Mouse (Mus musculus): Measurements from ENCODE around the gene Plscr3. TPM values are rescaled to one million over a fixed set of nuclear protein-coding genes. Genes with fewer than 3 reads are reported as not detected.

Plscr3 gene
- total RNA-seq (2023) = 10 to 100 TPM; 34.4 to 38.0 TPM

DNA sequence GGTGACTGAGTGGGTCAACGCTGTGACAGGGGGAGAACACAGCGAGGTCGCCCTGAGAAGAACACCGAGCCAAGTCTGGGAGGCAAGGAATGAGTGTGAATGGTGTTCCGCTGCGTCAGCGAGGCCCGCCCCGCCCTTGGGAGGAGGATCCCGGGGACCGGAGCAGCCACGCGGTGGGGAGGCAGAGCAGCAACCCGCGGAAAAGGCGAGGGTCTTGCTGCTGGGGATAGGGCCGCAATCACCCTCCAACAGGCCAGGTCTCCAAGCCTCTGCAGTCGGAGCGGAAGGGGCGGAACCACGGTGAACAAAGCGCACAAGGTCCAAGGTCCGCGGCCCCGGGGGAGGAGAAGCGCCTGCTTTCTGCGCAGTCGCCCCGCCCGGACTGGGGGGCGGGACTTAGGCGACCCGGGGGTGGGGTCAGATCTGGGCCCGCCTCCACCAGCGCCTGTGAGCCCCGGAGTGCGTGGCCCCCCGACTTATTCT lies at the start of gene Plscr3:
Plscr3 (plus strand) TSS at position 179 of the 483 bp plus-strand sequence.

GRCm38 (mm10) chr11:69801379-69801977 lies 44.7 kb upstream of the Plscr3 start, which contains the start of gene Fgf11:
TSS of gene Fgf11 (minus strand) at chr11:69801857.

GRCm38 (mm10) chr11:69804972-69805909 lies 40.9 kb upstream of the Plscr3 start, which contains the start of gene Tmem102:
TSS of gene Tmem102 (minus strand) at chr11:69805624.

GRCm38 (mm10) chr11:69815155-69815554 lies 31.0 kb upstream of the Plscr3 start, which contains the start of gene Gm39566:
TSS of gene Gm39566 (minus strand) at chr11:69815298.

GRCm38 (mm10) chr11:69818365-69818764 lies 27.8 kb upstream of the Plscr3 start, which contains the start of gene Spem2:
TSS of gene Spem2 (minus strand) at chr11:69818465.

GRCm38 (mm10) chr11:69822080-69822479 lies 24.1 kb upstream of the Plscr3 start, which contains the start of gene Spem1:
TSS of gene Spem1 (minus strand) at chr11:69822180.

GRCm38 (mm10) chr11:69837604-69837951 lies 8.6 kb upstream of the Plscr3 start, which contains the start of gene Nlgn2:
TSS of gene Nlgn2 (minus strand) at chr11:69837784.

DNA sequence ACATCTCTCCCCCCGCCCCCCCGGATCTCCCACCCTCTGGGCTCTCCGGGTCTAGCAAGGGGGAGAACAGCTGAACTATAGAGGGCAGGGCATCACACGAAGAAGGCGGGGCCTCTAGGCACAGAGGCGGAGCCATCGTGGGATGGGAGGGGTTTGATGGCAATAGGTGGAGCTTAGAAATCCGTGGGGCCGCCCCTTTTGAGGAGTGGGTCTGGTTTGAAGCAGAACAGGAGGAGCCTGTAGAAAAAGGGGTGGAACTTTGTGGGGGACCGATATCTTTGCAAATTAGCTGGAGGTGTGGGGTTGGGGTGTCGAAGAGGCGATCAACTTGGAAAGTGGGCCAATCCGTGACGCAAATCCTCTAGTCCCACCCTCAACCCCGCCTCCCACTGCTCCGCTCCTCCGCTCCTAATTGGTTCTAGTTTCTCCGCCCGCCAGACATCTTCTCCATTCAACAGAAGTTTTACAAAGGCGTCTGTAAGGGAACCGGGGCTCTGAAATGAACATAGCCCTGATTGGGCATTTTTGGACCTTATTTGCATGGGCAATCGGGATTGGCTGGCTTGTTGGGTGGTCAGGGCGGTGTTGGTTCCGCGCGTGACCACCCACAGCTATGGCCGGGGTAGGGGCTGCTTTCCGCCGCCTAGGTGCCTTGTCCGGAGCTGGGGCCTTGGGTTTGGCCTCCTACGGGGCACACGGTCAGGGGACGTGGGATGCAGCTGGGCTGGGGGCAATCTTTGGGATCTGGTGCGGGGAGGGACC lies 8.0 kb upstream of the Plscr3 start, which contains the start of gene Tmem256:
Tmem256 (plus strand) TSS at position 563 of the 762 bp plus-strand sequence.

GRCm38 (mm10) chr11:69858113-69858998 lies 12.2 kb downstream of the Plscr3 start, which contains the start of gene Tnk1:
TSS of gene Tnk1 (minus strand) at chr11:69858730.

GRCm38 (mm10) chr11:69877878-69878277 lies 31.7 kb downstream of the Plscr3 start, which contains the start of gene Tmem95:
TSS of gene Tmem95 (minus strand) at chr11:69878018.

DNA sequence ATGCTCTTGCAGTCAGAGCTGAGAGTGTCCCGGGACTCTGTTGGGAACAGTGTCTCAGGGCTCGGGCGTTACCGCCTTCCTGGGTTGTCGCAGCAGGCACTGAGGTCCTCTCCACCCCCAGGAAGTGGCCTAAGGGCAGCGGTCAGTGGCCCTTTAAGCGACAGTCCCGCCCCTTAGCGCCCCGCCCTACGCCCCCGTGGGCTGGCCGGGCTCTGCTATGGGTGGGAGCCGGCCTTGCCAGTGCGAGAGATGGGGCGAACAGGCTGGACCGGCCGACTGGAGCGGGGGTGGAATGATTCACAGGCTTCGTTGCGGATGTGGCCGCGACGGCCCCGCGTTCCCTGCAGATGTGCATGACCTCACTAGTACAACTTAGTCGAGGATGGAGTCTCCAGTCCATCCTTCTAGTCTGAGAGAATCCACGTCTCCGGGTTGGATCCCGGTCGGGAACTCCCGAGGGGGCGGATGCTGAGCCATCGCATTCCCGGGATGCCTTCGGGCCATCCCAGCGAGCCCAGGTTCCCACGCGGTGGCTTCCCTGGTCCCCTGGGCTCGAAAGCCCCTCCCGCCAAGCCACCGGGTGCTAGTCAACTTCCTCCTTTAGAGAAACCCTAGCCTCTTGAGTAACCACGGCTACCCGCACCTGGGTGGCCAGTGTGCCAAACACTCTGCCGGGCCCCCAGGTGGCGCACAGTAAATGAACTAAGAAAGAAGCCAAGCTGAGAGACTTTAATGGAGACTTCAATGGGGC lies 34.9 kb downstream of the Plscr3 start, which contains the start of gene Kctd11:
Kctd11 (minus strand) TSS at position 554 of the 751 bp plus-strand sequence.

DNA sequence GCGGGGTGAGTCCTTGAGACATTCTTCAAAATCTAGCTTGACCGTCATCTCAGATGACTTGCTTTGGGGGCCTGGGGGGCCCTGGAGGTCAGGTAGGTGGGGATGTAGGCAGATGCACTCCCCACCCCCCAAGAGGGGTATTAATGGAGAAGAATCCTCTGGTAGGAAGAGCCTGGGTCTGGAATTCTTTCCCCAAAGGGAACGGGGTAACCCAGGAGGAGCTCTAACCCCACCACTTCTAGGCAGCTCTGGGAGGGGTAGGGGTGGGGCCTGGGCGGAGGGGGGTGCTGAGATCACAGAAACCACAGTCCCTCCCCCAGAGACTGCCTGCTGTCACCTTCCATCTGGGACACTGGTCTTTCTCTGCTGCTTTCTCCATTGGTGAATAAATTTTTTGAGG lies 49.1 kb downstream of the Plscr3 start, which contains the start of gene Acap1:
Acap1 (minus strand) TSS at position 249 of the 400 bp plus-strand sequence.

GRCm38 (mm10) chr11:69900471-69901405 lies 54.6 kb downstream of the Plscr3 start, which contains the start of the genes 2810408A11Rik and Neurl4:
TSS of gene 2810408A11Rik (minus strand) at chr11:69900987.
TSS of gene Neurl4 (plus strand) at chr11:69901072.

Other genes starting within 250 kb of the Plscr3 start
- gene Atp1b2, start 240.4 kb upstream of the Plscr3 start, total RNA-seq (2023) = 1 to 10 TPM in 1 of 2 experiments, under 1 TPM in 1; 0.90 to 4.0 TPM
- not detected for gene Shbg, start 228.5 kb upstream of the Plscr3 start, total RNA-seq (2023)
- not detected for gene Sat2, start 224.4 kb upstream of the Plscr3 start, total RNA-seq (2023)
- 10 to 100 TPM; 39.1 to 51.4 TPM for gene Fxr2, start 213.4 kb upstream of the Plscr3 start, total RNA-seq (2023)
- under 1 TPM in 1 of 2 experiments, not detected in 1; 0.62 TPM for gene Sox15, start 191.1 kb upstream of the Plscr3 start, total RNA-seq (2023)
- gene Mpdu1, start 183.7 kb upstream of the Plscr3 start, total RNA-seq (2023) = 10 to 100 TPM; 54.1 to 58.1 TPM
- gene Cd68, start 180.2 kb upstream of the Plscr3 start, total RNA-seq (2023) = 100 to 1,000 TPM; 111 to 170 TPM
- 100 to 1,000 TPM; 570 to 577 TPM for gene Eif4a1, start 174.0 kb upstream of the Plscr3 start, total RNA-seq (2023)
- 10 to 100 TPM; 66.6 to 83.8 TPM for gene Senp3, start 164.3 kb upstream of the Plscr3 start, total RNA-seq (2023)
- gene Tnfsf13, start 160.6 kb upstream of the Plscr3 start, total RNA-seq (2023) = 10 to 100 TPM; 12.1 to 17.1 TPM
- gene Tnfsf12, start 150.5 kb upstream of the Plscr3 start, total RNA-seq (2023) = 10 to 100 TPM in 1 of 2 experiments, 1 to 10 TPM in 1; 6.9 to 12.4 TPM
- 1 to 10 TPM; 4.5 to 7.2 TPM for gene Tnfsfm13, start 150.3 kb upstream of the Plscr3 start, total RNA-seq (2023)
- gene Polr2a, start 87.7 kb upstream of the Plscr3 start, total RNA-seq (2023) = 10 to 100 TPM; 81.5 to 86.5 TPM
- gene Slc35g3, start 84.4 kb upstream of the Plscr3 start, total RNA-seq (2023) = not detected
- gene Zbtb4, start 80.5 kb upstream of the Plscr3 start, total RNA-seq (2023) = 1 to 10 TPM; 2.8 to 2.9 TPM
- 1 to 10 TPM in 1 of 2 experiments, under 1 TPM in 1; 0.86 to 1.8 TPM for gene Chrnb1, start 50.4 kb upstream of the Plscr3 start, total RNA-seq (2023)
- under 1 TPM in 1 of 2 experiments, not detected in 1; 0.11 TPM for gene Fgf11, start 44.5 kb upstream of the Plscr3 start, total RNA-seq (2023)
- gene Tmem102, start 40.8 kb upstream of the Plscr3 start, total RNA-seq (2023) = not detected
- gene Gm39566, start 31.1 kb upstream of the Plscr3 start, total RNA-seq (2023) = not detected
- not detected for gene Spem2, start 27.9 kb upstream of the Plscr3 start, total RNA-seq (2023)
- gene Spem1, start 24.2 kb upstream of the Plscr3 start, total RNA-seq (2023) = not detected
- 1 to 10 TPM; 1.5 to 1.8 TPM for gene Nlgn2, start 8.6 kb upstream of the Plscr3 start, total RNA-seq (2023)
- gene Tmem256, start 7.9 kb upstream of the Plscr3 start, total RNA-seq (2023) = 100 to 1,000 TPM in 1 of 2 experiments, 10 to 100 TPM in 1; 99.9 to 101 TPM
- gene Tnk1, start 12.4 kb downstream of the Plscr3 start, total RNA-seq (2023) = not detected
- not detected for gene Tmem95, start 31.6 kb downstream of the Plscr3 start, total RNA-seq (2023)
- gene Kctd11, start 35.0 kb downstream of the Plscr3 start, total RNA-seq (2023) = 1 to 10 TPM; 8.4 to 8.8 TPM
- 100 to 1,000 TPM; 261 to 285 TPM for gene Acap1, start 49.2 kb downstream of the Plscr3 start, total RNA-seq (2023)
- 1 to 10 TPM in 1 of 2 experiments, under 1 TPM in 1; 0.95 to 1.9 TPM for gene 2810408A11Rik, start 54.6 kb downstream of the Plscr3 start, total RNA-seq (2023)
- 10 to 100 TPM; 17.9 to 18.5 TPM for gene Neurl4, start 54.7 kb downstream of the Plscr3 start, total RNA-seq (2023)
- 10 to 100 TPM; 75.4 to 79.7 TPM for gene Gps2, start 67.5 kb downstream of the Plscr3 start, total RNA-seq (2023)
- gene Eif5a, start 75.6 kb downstream of the Plscr3 start, total RNA-seq (2023) = 100 to 1,000 TPM; 498 to 503 TPM
- not detected for gene Ybx2, start 89.4 kb downstream of the Plscr3 start, total RNA-seq (2023)
- gene Slc2a4, start 101.8 kb downstream of the Plscr3 start, total RNA-seq (2023) = under 1 TPM; 0.55 to 0.60 TPM
- gene Cldn7, start 118.4 kb downstream of the Plscr3 start, total RNA-seq (2023) = not detected
- gene Ctdnep1, start 134.8 kb downstream of the Plscr3 start, total RNA-seq (2023) = 10 to 100 TPM; 65.2 to 68.4 TPM
- gene Elp5, start 136.1 kb downstream of the Plscr3 start, total RNA-seq (2023) = 10 to 100 TPM; 25.3 to 27.8 TPM
- 100 to 1,000 TPM; 537 TPM for gene Gabarap, start 144.8 kb downstream of the Plscr3 start, total RNA-seq (2023)
- gene Phf23, start 149.4 kb downstream of the Plscr3 start, total RNA-seq (2023) = 10 to 100 TPM; 43.3 to 47.1 TPM
- 10 to 100 TPM; 17.5 to 21.4 TPM for gene Dvl2, start 154.2 kb downstream of the Plscr3 start, total RNA-seq (2023)
- gene Acadvl, start 169.0 kb downstream of the Plscr3 start, total RNA-seq (2023) = 10 to 100 TPM; 34.6 to 40.2 TPM
- 1 to 10 TPM; 5.7 to 6.7 TPM for gene Dlg4, start 170.6 kb downstream of the Plscr3 start, total RNA-seq (2023)
- gene Asgr1, start 207.7 kb downstream of the Plscr3 start, total RNA-seq (2023) = not detected
- gene Asgr2, start 246.3 kb downstream of the Plscr3 start, total RNA-seq (2023) = under 1 TPM in 1 of 2 experiments, not detected in 1; 0.42 TPM

Measured in neutrophil, adult 59 days (primary cell).